Mouse (Mus musculus) E14TG2a.4 (cell line): ENCODE results near the gene Kcnk1.

Experiments used
- H3K27me3 ChIP-seq: 2 replicates; pipeline ENCODE4 v1.6.1; 2014; ENCODE audit warnings: low read length, control low read depth; ENCODE audit not compliant: insufficient read depth
- H3K36me3 ChIP-seq: 2 replicates; pipeline ENCODE4 v1.6.1; 2014; ENCODE audit warnings: low read length, control low read depth; ENCODE audit not compliant: insufficient read depth
- H3K4me1 ChIP-seq: replicated peaks from 2 replicates; pipeline ENCODE4 v1.6.1; 2014; ENCODE audit warnings: low read depth, low read length, control low read depth
- H3K4me3 ChIP-seq: replicated peaks from 2 replicates; pipeline ENCODE4 v1.5.1; 2014; ENCODE audit warnings: mild to moderate bottlenecking, low read length
- H3K9me3 ChIP-seq: 2 replicates; pipeline ENCODE4 v1.6.1; 2014; ENCODE audit warnings: low read length, control low read depth
- CTCF ChIP-seq: conservative IDR thresholded peaks from 2 replicates; pipeline ENCODE4 v1.5.1; 2014; ENCODE audit warnings: low read length
- NANOG ChIP-seq: IDR thresholded peaks from 2 replicates; pipeline ENCODE4 v1.6.1; 2014; ENCODE audit warnings: borderline replicate concordance, low read length, mixed read lengths
- POU5F1 ChIP-seq: IDR thresholded peaks from 2 replicates; pipeline ENCODE4 v1.6.1; 2014; ENCODE audit warnings: low read length, borderline replicate concordance

The Kcnk1 gene

DNA sequence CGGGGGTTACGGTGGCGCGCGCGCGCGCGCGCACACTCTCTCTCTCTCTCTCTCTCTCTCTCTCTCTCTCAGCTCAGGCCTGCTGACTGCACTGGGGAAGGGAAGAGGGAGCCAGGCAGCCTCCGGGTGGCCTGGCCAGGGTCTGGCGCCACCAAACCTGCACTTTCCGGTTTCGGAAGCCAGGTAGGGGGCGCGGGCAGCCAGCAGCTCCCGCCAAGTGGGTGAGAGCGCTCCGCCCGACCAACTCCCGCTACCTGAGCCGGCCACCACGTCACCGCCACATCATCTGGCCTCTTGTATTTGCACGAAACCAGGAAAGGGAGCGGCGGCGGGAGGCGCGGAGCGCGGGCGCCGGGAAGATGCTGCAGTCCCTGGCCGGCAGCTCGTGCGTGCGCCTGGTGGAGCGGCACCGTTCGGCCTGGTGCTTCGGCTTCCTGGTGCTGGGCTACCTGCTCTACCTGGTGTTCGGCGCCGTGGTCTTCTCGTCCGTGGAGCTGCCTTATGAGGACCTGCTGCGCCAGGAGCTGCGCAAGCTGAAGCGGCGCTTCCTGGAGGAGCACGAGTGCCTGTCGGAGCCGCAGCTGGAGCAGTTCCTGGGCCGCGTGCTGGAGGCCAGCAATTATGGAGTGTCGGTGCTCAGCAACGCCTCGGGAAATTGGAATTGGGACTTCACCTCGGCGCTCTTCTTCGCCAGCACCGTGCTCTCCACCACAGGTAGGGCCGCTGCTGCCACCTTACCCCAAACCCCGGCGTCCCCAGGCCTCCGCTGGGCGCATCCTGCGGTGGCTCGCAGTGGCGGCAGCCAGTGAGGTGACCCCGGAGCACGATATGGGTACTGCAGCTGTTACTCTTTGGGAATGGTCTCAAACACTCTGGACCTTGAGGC, at the start of gene Kcnk1:
TSS of gene Kcnk1 (plus strand) at position 70 of the 886 bp plus-strand sequence.
- H3K9me3 ChIP-seq, result no peaks in the 10 kb centered on the region
- H3K4me1 ChIP-seq, result peaks cover 57% of the 10 kb centered on the region
- peak within 1 kb of the TSS; percentile 83 for H3K4me3 ChIP-seq
- H3K27me3 ChIP-seq, result peaks cover 55% of the 10 kb centered on the region
- no peaks in the 10 kb centered on the region for H3K36me3 ChIP-seq
- TF ChIP-seq NANOG, result no peak
- no peak for TF ChIP-seq POU5F1
- no peak for TF ChIP-seq CTCF

DNA sequence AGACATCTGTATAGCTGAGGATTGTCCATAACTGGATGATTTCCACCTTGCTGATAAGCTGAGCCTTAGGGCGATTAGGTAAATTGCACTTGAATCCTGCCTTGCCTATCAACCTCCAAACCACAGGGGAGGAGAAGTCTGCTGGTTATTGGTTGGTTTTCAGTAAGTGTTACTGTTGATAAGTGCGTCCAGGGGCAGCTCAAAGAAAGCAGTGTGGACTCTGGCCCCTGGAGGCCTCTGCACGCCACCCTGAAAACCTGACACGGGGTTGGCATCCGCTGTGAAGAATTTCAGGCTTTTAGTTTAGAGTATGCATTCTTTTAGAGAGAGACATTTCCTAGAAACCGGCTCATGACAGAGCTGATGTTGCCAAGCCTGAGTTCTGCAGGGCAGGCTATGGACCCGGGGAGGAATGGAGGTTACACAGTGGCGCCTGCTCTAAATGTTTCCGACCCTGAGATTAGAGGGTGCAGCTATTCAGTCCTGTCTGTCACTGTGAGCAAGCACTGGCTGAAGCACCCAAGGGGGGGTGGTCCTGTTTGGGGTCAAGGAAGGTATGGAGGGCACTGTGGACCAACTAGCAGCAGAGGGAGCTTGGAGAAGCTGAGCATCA, 46.2 kb upstream of the Kcnk1 start:
- Histone ChIP-seq H3K4me1 (peaks cover 7% of the 10 kb centered on the region; the same call in 1 of the 2 replicates), H3K36me3 (no peaks in the 10 kb centered on the region), H3K27me3 (peaks cover 15% of the 10 kb centered on the region), H3K4me3 (no peak overlapping the region), H3K9me3 (no peaks in the 10 kb centered on the region)
- TF ChIP-seq NANOG (no peak), POU5F1 (no peak), CTCF (no peak)

DNA sequence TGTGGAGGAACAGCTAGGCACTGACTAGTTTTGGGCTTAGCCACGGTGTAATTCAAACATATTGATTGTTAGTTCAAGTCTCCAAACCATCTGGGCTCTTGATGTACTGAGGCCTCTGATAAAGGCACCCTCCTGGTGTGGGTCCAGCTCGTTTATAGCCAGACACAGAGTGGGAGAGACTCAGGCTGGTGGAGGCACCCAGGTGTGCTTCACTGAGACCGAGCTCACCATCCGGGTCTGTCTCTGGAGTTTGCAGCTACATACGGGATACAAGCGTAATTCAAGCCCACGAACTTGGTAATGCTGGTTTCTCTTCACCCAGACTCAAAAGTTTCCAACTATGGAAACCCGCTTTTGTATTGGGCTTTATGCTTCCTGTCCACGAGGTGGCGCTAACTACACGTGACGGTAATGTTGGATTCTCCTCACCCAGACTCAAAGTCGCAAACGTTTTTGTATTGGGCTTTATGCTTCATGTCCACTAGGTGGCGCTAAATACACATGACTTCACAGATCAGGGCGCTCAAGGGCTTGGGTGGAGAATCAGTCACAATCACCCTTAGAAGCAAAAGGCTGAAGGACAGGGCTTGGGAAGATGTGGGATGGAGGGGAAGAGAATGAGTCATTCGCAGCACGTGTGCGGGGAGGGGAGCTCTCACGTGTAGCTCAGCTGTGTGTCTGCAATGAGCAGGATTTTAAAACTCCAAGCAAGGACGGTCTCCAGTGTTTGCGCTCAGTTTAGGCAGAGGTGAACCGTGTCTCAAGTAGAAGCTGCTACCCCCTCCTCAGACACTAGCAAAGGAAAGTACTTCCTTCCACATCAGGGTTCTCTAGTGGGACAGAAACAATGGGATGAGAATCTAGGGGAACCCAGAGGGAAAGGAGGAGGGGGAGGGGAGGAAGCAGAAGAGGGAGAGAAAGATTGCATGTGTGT, 44.7 kb upstream of the Kcnk1 start:
- H3K4me3 ChIP-seq, result no peak overlapping the region
- peak; percentile 94 for TF ChIP-seq CTCF
- no peak for TF ChIP-seq POU5F1
- peaks cover 11% of the 10 kb centered on the region; the same call in 1 of the 2 replicates for H3K4me1 ChIP-seq
- H3K9me3 ChIP-seq, result no peaks in the 10 kb centered on the region
- no peaks in the 10 kb centered on the region for H3K36me3 ChIP-seq
- peaks cover 23% of the 10 kb centered on the region for H3K27me3 ChIP-seq

DNA sequence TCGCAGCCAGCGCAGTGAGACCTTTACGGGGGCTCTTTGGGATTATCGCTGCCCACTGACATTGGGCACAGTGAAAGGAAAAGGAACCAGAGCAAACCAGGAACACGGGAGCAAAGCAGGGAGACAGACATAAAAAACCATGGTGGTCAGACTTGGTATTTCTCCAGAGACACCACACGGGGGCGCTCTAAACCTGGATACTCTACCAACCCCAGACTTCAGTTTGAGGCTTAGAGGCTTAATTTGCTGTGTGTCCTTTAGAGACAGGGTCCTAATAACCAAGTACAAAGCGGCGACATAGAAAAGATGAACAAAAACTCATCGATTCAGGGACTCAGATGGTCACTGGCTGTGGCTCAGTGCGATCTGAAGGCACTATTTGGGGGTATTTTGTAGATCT, 39.3 kb upstream of the Kcnk1 start:
- peaks cover 15% of the 10 kb centered on the region; the same call in 1 of the 2 replicates for H3K4me1 ChIP-seq
- TF ChIP-seq NANOG, result no peak
- peak; percentile 50 for TF ChIP-seq CTCF
- H3K4me3 ChIP-seq, result no peak overlapping the region
- peaks cover 52% of the 10 kb centered on the region for H3K27me3 ChIP-seq
- H3K9me3 ChIP-seq, result peaks cover 3% of the 10 kb centered on the region
- no peaks in the 10 kb centered on the region for H3K36me3 ChIP-seq

DNA sequence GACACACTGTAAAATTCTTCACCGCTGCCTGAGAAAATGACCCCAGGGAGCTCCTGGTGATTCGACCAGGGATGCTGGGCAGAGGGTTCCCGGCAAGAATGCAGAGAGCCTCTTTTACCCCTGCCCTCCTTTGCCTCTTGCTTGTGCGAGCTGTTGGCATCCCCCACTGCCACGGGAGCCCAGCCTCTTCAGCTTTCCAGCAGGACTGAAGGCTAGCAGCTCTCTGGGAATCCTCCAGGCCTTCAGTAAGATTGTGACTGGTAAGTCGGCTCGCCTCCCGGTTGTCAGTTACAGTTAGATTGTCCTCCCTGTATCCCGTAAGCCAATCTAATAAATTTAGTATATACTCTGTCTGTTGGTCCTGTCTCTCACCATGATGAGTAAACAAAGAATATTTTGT, 38.2 kb upstream of the Kcnk1 start:
- TF ChIP-seq POU5F1, result no peak
- TF ChIP-seq NANOG, result no peak
- H3K4me1 ChIP-seq, result peaks cover 11% of the 10 kb centered on the region; the same call in 1 of the 2 replicates
- peaks cover 8% of the 10 kb centered on the region for H3K9me3 ChIP-seq
- H3K4me3 ChIP-seq, result no peak overlapping the region
- peaks cover 45% of the 10 kb centered on the region for H3K27me3 ChIP-seq
- H3K36me3 ChIP-seq, result no peaks in the 10 kb centered on the region

DNA sequence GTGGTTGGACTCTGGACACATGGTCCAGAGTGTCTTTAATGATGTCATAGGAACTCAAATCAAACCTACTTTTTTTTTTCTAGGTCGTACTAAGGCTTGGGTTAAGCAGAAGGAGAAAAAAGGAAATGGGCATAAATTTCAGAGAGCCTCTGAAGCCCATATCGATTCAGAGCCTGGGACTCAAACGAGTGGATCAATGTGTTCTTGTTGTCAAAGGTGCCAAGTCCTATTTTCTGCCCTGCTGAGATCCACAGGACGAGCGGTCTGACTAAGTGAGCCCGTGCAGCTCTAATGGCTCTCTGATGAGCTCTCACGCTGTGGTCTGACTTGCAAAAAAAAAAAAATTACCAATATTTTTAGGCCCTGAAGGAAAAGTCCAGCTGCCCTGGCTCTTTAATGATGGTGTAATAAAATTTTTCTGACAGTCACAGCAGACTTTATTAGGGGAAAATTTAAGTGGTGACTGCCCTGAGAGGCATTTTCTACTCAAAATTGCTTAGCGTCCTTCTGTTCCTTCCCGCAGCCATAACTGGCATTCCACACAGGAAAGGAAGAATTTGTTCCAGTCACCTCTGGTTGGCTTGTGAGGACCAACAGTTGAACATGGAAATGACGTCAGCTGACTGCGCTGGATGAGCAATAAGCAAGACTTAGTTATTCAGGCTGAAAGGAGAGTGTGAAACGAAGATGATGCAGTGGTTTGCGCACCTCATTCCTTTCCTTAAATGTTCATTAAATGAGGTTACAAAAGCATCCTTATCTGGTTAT, 37.6 kb upstream of the Kcnk1 start:
- Histone ChIP-seq H3K36me3 (no peaks in the 10 kb centered on the region), H3K4me1 (peaks cover 11% of the 10 kb centered on the region; the same call in 1 of the 2 replicates), H3K27me3 (peaks cover 43% of the 10 kb centered on the region), H3K4me3 (no peak overlapping the region), H3K9me3 (peaks cover 8% of the 10 kb centered on the region)
- TF ChIP-seq NANOG (no peak), POU5F1 (no peak), CTCF (no peak)

DNA sequence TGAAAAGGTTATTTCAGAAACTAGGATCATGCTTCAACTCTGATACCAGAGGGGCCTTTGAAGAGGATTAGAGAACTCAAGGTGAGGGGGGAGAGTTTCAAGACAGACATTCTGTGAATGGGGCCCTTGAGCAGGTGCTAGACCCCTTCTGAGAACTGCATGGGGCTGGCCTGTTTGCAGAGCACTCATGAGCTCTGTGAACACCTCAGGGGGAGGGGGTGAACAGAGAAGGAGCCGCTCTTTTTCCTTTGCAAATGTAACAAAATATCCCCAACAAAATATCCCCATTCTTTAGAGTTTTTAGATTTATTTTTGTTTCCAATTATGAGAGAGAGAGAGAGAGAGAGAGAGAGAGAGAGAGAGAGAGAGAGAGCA, 37.0 kb upstream of the Kcnk1 start:
- H3K27me3 ChIP-seq, result peaks cover 45% of the 10 kb centered on the region
- H3K36me3 ChIP-seq, result no peaks in the 10 kb centered on the region
- TF ChIP-seq NANOG (no peak), POU5F1 (no peak), CTCF (no peak)
- peaks cover 13% of the 10 kb centered on the region for H3K4me1 ChIP-seq
- H3K9me3 ChIP-seq, result peaks cover 8% of the 10 kb centered on the region
- no peak overlapping the region for H3K4me3 ChIP-seq
